Mouse (Mus musculus): ENCODE results near the gene Son. TPM values are rescaled to one million over a fixed set of nuclear protein-coding genes. Genes with fewer than 3 reads are reported as not detected.

Son gene
- polyA plus RNA-seq, 1 experiment, result 331 TPM

DNA sequence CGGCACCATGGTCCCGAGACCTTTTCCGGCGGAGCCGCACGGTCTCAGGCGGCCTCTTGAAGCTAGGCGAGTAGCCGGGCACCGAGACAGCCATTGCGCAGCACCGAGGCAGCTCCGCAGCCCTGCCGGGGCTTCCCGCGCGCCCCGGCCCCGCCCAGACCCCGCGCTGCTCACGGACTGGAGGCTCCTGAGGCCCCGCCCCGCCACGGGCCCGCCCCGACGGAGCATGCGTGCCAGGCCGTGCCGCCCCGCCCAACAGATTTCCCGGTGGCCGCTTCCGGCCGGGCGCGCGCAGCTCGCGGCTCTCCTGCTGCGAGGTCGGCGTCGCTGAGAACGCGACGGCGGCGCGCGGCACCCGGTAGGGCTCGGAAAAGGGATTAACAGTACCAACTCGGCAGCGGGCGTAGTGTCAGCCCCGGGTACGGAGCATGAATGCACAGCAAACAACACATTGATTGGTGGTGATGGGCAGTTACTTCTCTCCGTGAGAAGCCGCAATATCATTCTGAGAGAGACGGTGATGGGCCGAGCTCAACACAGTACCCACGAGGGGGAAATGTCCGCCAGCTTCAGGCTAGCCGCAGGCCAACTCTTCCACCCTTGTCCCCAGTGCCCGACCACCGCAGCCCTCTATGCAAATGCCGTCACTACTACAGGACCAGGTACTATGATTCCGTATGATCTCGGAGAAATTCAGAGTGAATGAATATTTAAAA lies 41.5 kb downstream of the Son start, which contains the start of gene Donson:
Gene Donson, minus strand, starts transcription at position 152 of the 716 bp plus-strand sequence.
- DNase-seq (ENCODE audit: low read depth), result peak; percentile 98
- no peak for TF ChIP-seq CTCF (IDR thresholded peaks at IDR 0.05; ENCODE audit: borderline replicate concordance, extremely low read depth, insufficient read depth, insufficient read length)
- peak; percentile 92 for TF ChIP-seq POLR2A (IDR thresholded peaks at IDR 0.05; ENCODE audit: borderline replicate concordance, extremely low read depth, insufficient read depth, insufficient read length, poor library complexity, severe bottlenecking)

DNA sequence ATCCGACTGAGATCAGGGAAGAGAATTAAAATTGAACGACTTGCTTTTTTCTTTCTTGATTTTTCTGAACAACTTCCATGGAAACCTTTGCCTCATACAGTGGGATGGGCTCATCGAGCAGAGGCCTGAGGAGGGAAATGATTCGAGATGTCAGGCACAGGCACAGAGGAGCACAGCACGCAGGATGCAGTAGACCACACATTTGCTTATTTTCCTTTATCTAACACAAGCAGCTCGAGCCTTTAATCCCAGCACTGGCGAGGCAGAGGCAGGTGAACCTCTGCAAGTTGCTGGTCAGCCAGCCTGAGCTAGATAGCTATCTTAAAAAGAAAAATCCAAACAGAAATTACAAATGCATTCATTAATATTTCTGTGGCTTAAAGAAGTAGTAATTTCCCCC lies 42.5 kb downstream of the Son start:
- no peak for TF ChIP-seq POLR2A (IDR thresholded peaks at IDR 0.05; ENCODE audit: borderline replicate concordance, extremely low read depth, insufficient read depth, insufficient read length, poor library complexity, severe bottlenecking)
- TF ChIP-seq CTCF (IDR thresholded peaks at IDR 0.05; ENCODE audit: borderline replicate concordance, extremely low read depth, insufficient read depth, insufficient read length), result no peak

DNA sequence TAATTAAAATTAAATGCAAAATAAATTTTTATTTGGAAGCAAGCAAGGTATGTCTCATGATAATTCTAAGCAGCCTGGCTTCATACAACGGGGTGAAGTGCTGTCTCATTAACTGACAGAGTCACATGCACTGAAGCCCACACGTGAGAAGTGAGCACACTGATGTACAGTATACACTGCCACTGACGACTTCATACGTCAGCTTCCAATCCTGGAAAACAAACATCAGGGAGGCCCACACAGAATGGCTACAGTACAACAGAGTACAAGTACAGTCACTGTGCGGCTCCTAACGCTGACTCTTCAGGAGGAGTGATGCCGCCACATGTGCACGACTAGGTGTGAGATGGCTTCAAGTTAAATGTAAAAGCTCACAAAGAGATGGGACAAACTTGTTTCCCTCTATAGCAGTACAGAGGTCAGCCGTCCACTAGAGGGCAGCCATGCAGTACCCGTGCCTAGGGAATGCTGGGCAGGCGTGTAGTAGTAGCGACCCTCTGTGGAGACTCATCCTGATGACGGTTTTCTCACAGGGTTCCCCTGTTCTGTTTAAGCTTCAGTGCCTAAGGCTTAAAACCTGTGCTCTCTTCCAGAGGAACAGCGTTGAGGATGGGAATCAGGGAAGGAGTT lies 47.3 kb downstream of the Son start:
- DNase-seq (ENCODE audit: low read depth), result peak; percentile 85
- TF ChIP-seq CTCF (IDR thresholded peaks at IDR 0.05; ENCODE audit: borderline replicate concordance, extremely low read depth, insufficient read depth, insufficient read length) (peak; percentile 91), POLR2A (IDR thresholded peaks at IDR 0.05; ENCODE audit: borderline replicate concordance, extremely low read depth, insufficient read depth, insufficient read length, poor library complexity, severe bottlenecking) (no peak)

More for the DNA sequence above, 42.5 kb downstream of the Son start:
- DNase-seq (ENCODE audit: low read depth), result peak; percentile 2

DNA sequence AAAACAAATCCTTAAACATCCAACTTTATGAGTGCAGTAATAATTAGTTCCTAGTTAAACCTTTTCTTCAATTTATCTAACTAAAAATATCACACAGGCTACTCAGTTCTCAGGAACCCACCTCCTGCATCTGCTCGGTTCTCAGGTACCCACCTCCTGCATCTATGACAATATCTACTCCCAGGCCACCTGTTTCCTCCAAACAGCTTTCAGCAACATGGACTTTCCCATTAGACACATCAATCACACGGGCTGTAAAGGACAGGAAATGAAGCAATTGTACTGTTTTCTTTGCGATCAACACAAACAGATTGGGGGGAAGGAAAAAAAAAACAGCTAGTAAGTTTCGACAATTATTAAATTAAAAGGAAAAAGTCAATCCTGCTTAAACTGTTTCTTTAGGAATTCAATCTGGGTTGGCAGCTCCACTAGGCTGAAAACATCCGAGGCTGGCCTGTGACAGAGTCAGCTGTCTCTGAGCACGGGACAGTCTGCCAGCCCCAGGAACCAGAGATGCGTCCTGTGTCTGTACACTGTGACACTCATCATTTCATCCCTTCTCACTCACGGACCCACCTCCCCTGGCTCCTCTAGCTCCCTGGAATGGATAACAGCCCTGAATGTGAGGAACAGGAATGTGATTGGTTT lies 47.9 kb downstream of the Son start:
- TF ChIP-seq POLR2A (IDR thresholded peaks at IDR 0.05; ENCODE audit: borderline replicate concordance, extremely low read depth, insufficient read depth, insufficient read length, poor library complexity, severe bottlenecking), result no peak
- TF ChIP-seq CTCF (IDR thresholded peaks at IDR 0.05; ENCODE audit: borderline replicate concordance, extremely low read depth, insufficient read depth, insufficient read length), result no peak
- no peak for DNase-seq (ENCODE audit: low read depth)

DNA sequence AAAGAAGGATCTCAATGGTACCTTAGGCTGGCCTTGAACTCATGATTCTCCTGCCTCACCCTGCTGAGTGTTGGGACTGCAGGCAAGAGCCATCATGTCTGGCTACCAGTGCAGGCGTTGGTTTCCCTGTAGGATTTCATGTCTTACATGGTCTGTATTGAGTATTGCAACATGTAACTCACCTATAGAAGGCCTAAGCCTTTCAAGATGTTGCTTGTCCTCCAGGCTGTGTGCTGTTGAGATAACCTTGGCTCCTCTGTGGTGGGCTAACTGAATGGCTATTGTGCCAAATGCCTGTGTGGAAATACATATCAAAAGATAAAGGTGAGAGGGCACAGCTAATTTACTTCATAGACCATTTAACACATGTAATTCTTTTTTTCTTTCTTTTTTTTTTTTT lies 51.7 kb downstream of the Son start:
- no peak for TF ChIP-seq POLR2A (IDR thresholded peaks at IDR 0.05; ENCODE audit: borderline replicate concordance, extremely low read depth, insufficient read depth, insufficient read length, poor library complexity, severe bottlenecking)
- TF ChIP-seq CTCF (IDR thresholded peaks at IDR 0.05; ENCODE audit: borderline replicate concordance, extremely low read depth, insufficient read depth, insufficient read length), result no peak
- DNase-seq (ENCODE audit: low read depth), result no peak

DNA sequence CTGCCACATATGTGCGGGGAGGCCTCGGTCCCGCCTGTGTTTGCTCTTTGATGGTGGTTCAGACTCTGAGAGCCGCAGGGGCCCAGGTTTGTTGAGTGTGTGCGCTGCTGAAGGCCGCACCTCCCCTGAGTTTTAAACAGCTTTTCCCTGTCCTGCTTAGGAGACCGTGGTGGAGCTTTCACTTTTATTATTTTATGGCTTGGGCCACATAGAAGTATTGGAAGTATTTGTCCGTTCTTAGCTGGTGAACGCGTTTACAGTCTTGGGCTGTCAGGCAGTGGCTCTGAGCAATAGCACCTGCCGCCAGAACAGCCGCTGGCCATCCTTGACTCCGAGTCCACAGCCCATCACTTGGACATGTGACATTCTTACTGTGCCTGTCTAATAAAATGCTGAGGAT lies 54.6 kb downstream of the Son start:
- TF ChIP-seq CTCF (IDR thresholded peaks at IDR 0.05; ENCODE audit: borderline replicate concordance, extremely low read depth, insufficient read depth, insufficient read length) (no peak), POLR2A (IDR thresholded peaks at IDR 0.05; ENCODE audit: borderline replicate concordance, extremely low read depth, insufficient read depth, insufficient read length, poor library complexity, severe bottlenecking) (no peak)
- no peak for DNase-seq (ENCODE audit: low read depth)

DNA sequence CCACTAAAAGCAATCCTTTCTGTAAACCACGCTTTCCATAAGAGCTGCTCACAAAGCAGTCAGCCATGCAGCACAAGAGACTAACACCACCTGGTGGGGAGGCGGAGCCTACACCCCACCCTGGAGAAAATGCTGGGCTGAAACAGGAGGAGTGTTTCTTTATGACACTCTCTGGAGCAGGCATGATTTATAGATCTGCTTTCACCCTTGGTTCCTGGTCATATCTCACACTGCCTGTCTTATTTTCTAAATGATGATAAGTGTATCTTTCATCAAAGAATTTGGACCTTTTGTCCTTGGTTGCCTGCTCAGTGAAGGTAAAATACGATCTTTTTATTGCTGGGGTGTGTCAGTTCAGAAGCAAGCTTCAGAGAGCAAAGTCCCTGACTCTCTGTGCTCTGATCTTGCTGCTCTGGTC lies 55.5 kb downstream of the Son start:
- TF ChIP-seq CTCF (IDR thresholded peaks at IDR 0.05; ENCODE audit: borderline replicate concordance, extremely low read depth, insufficient read depth, insufficient read length), result no peak
- no peak for TF ChIP-seq POLR2A (IDR thresholded peaks at IDR 0.05; ENCODE audit: borderline replicate concordance, extremely low read depth, insufficient read depth, insufficient read length, poor library complexity, severe bottlenecking)
- DNase-seq (ENCODE audit: low read depth), result no peak

DNA sequence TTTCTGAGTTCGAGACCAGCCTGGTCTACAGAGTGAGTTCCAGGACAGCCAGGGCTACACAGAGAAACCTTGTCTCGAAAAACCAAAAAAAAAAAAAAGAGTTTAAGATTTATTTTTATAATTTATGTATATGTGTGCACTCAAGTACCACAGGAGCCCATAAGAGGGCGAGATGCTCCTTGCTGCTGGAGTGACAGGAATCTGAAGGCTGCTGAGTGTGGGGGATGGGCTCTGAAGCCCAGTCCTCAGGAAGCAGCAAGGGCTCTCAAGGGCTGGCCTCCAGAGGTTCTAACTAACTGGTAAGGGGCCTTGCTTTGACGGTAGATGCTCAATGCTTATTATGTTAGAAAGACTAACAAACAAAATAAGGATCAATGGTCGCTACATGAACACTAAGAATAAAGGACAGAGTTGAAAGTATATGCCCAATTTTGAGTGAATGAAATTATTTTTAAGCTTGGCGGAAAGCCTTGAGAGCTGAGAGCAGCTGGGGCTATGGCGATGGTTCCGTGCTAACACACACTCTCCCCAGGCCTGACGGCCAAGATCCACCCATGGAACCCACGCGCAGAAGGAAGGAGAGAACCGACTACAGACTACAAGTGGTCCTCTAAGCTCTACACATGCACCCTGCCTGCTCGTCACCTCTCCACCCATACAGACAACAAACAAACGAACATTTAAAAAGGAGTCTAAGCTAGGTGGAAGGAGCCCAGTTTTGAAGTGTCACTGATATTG lies 57.5 kb downstream of the Son start:
- peak; percentile 43 for DNase-seq (ENCODE audit: low read depth)
- TF ChIP-seq CTCF (IDR thresholded peaks at IDR 0.05; ENCODE audit: borderline replicate concordance, extremely low read depth, insufficient read depth, insufficient read length), result peak; percentile 26; the same call in 1 of the 2 replicates
- no peak for TF ChIP-seq POLR2A (IDR thresholded peaks at IDR 0.05; ENCODE audit: borderline replicate concordance, extremely low read depth, insufficient read depth, insufficient read length, poor library complexity, severe bottlenecking)

DNA sequence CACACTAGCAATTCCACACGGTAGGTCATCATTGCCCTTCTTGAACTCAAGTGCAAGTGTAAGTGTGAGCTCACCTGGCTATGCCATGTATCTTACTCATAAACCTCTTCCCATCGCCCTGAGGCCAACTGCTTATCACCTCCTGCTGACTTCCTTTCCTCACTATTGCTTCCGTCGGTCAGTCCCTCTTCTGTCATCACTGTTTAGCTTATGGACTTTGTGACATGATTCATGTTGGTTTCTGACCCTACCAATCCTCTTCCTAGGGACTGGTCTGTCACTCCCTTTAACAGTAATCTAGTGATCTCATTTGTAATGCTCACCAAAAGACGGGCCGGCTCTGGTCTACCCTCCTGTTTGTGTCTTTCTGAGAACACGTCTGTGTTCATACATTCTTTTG lies 62.9 kb downstream of the Son start:
- DNase-seq (ENCODE audit: low read depth), result no peak
- TF ChIP-seq POLR2A (IDR thresholded peaks at IDR 0.05; ENCODE audit: borderline replicate concordance, extremely low read depth, insufficient read depth, insufficient read length, poor library complexity, severe bottlenecking) (no peak), CTCF (IDR thresholded peaks at IDR 0.05; ENCODE audit: borderline replicate concordance, extremely low read depth, insufficient read depth, insufficient read length) (no peak)

DNA sequence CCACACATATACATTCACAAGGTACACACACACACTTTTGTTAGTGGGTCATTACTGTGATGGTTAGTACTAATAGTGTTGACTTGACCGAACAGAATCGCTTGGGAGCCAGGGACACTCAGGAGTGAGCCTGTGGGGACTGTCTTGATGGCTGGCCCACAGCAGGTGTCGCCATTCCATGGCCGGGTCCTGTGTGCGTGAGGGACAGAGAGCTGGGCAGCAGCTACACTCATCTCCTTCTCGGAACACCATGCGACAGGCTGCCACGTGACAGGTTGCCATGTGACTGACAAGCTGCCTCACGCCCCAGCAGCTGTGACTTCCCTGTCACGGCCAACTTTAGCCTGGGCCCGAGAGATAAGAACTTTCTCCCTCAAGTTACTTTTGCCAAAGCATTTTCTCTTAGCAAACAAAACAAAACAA lies 69.6 kb downstream of the Son start:
- peak; percentile 15 for DNase-seq (ENCODE audit: low read depth)
- TF ChIP-seq CTCF (IDR thresholded peaks at IDR 0.05; ENCODE audit: borderline replicate concordance, extremely low read depth, insufficient read depth, insufficient read length) (no peak), POLR2A (IDR thresholded peaks at IDR 0.05; ENCODE audit: borderline replicate concordance, extremely low read depth, insufficient read depth, insufficient read length, poor library complexity, severe bottlenecking) (no peak)

DNA sequence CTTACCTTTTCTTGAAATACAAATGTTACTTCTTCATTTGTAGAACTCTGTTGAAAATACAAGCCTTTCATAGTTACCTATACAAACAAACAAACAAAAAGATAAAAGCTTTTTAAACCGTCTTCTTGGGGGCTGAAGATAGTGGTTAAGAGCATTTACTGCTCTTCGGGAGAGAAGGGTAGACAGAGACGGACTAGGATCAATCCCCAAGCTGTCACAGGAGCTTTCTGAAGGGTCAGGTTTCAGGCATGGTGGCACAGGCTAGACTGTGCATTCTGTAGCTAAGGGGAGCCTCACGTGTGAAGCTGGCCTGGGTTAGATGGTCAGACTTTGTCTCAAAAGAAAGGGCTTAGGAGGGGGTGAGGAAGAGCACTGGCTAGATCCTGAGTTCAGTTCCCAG lies 70.1 kb downstream of the Son start:
- TF ChIP-seq CTCF (IDR thresholded peaks at IDR 0.05; ENCODE audit: borderline replicate concordance, extremely low read depth, insufficient read depth, insufficient read length) (no peak), POLR2A (IDR thresholded peaks at IDR 0.05; ENCODE audit: borderline replicate concordance, extremely low read depth, insufficient read depth, insufficient read length, poor library complexity, severe bottlenecking) (no peak)
- DNase-seq (ENCODE audit: low read depth), result no peak

All from brain, embryonic 14.5 days (tissue).